Mouse (Mus musculus) midbrain, embryonic 12.5 days (tissue): ENCODE measurements around the gene Jagn1. TPM values are rescaled to one million over a fixed set of nuclear protein-coding genes. Genes with fewer than 3 reads are reported as not detected.

Experiments
- ATAC-seq: fragments of 200-750 bp; cut with Nextera tagmentation; 2 replicates; pipeline ENCODE4 v1.8.0; 2017; ENCODE audit warnings: low read depth, moderate TSS enrichment, moderate library complexity; ENCODE audit not compliant: low FRiP score
- H3K27ac ChIP-seq: fragments of 300-500 bp; sonication (generic); replicated peaks from 2 replicates; pipeline ENCODE4 v1.5.1; 2016; ENCODE audit warnings: mild to moderate bottlenecking
- H3K27me3 ChIP-seq: fragments of 300-500 bp; sonication (generic); 2 replicates; pipeline ENCODE4 v1.6.1; 2016; ENCODE audit warnings: mild to moderate bottlenecking
- H3K36me3 ChIP-seq: fragments of 300-500 bp; sonication (generic); 2 replicates; pipeline ENCODE4 v1.6.1; 2016
- H3K4me1 ChIP-seq: fragments of 300-500 bp; sonication (generic); 2 replicates; pipeline ENCODE4 v1.6.1; 2016
- H3K4me2 ChIP-seq: fragments of 300-500 bp; sonication (generic); replicated peaks from 2 replicates; pipeline ENCODE4 v1.6.1; 2016; ENCODE audit warnings: mild to moderate bottlenecking, moderate library complexity
- H3K4me3 ChIP-seq: fragments of 300-500 bp; sonication (generic); 2 replicates; pipeline ENCODE4 v1.5.1; 2016; ENCODE audit warnings: mild to moderate bottlenecking
- H3K9ac ChIP-seq: fragments of 300-500 bp; sonication (generic); replicated peaks from 2 replicates; pipeline ENCODE4 v1.6.1; 2016; ENCODE audit warnings: mild to moderate bottlenecking, moderate library complexity
- H3K9me3 ChIP-seq: fragments of 300-500 bp; sonication (generic); 2 replicates; pipeline ENCODE4 v1.6.1; 2016; ENCODE audit warnings: mild to moderate bottlenecking
- WGBS: fragments of 180-500 bp; shearing (Covaris S2); methylation state at CpG from one replicate; pipeline ENCODE4 v1.1.7; 2016; 5-methylcytosine and 5-hydroxymethylcytosine counted together
- polyA plus RNA-seq: library from polyadenylated mRNA; unstranded; fragments of >200 nt; fragmentation: Nextera tagmentation; extraction: Ambion mirVana; gene quantifications from 2 replicates; pipeline ENCODE4 v1.2.1, GENCODE M21; 2016

The Jagn1 gene
- polyA plus RNA-seq, 1 experiment from 2014 or later, result 73.4 TPM

DNA sequence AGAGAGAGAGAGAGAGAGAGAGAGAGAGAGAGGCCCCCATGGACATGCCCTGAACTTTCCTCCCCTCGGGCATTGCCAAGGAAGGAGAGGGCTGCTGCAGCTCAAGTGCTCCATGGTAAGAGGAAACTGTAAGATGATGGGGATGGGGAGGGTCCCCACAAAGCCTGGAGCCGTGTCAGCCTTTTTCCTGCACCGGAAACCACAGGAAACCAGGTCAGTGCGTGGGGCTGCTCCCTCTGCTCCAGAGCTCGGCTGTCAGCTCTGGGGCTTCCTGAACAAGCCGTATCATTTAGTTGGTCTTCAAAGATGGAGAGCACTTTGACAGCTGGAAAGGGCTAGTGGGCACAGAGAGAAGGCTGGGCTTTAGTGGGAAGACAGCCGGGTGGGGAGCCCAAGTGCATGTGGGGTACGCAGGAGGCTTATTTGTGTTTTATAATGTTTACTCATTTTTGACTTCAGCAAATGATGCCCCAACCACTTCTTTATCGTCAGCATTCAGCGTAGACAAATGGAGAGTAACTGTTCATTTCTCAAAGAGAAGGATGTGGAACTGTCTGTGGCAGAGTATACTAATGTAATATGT lies 15.7 kb downstream of the Jagn1 start, which contains the start of gene Il17re:
Il17re (plus strand) TSS at position 533 of the 583 bp plus-strand sequence.
- WGBS, result 79% methylated on average over 10 of the region's 10 CpGs
- Histone ChIP-seq H3K4me2 (no peak within 1 kb of the TSS), H3K9me3 (no peaks in the 10 kb centered on the region), H3K27me3 (peaks cover 7% of the 10 kb centered on the region; the same call in 1 of the 2 replicates), H3K4me1 (no peaks in the 10 kb centered on the region), H3K27ac (no peak within 1 kb of the TSS), H3K9ac (no peak within 1 kb of the TSS), H3K36me3 (no peaks in the 10 kb centered on the region), H3K4me3 (no peak within 1 kb of the TSS)
- no peak for ATAC-seq

DNA sequence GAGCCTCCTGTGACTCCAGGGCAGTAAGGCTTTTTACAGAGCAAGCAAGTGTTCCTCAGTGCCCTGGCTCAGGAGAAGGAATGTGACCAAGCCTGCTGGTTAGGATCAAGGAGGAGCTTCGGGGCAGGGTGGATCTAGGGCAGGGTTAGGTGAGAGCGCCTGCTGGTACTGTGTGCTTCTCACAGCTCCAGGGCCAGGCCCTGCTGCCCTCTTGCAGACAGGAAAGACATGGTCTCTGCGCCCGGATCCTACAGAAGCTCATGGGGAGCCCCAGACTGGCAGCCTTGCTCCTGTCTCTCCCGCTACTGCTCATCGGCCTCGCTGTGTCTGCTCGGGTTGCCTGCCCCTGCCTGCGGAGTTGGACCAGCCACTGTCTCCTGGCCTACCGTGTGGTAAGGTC lies 16.3 kb downstream of the Jagn1 start:
- Histone ChIP-seq H3K4me1 (no peaks in the 10 kb centered on the region), H3K27ac (no peak overlapping the region), H3K4me2 (no peak overlapping the region), H3K27me3 (peaks cover 7% of the 10 kb centered on the region; the same call in 1 of the 2 replicates), H3K36me3 (no peaks in the 10 kb centered on the region), H3K4me3 (no peak overlapping the region), H3K9ac (no peak overlapping the region), H3K9me3 (no peaks in the 10 kb centered on the region)
- ATAC-seq, result no peak
- WGBS, result 72% methylated on average over 10 of the region's 10 CpGs

DNA sequence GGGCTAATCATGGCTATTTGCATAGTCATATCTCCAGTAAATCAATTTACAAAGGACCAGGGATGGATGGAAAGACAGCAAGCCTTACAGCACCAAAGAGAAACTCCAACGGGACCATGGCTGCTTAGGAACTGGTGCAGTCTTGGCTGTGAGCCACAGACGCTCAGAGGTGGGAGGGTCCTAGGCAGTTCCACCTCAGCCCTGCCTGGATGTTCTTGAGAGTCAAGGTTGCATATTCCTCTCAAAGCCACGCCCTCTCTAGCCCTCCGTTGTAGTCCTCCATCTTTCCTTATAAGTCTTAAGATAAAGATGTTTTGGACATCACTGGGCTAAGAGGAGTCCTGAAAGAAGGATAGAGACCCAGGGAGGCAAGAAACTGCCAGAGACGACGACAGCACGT lies 21.7 kb downstream of the Jagn1 start:
- Histone ChIP-seq H3K9me3 (no peaks in the 10 kb centered on the region), H3K4me3 (no peak overlapping the region), H3K27me3 (peaks cover 18% of the 10 kb centered on the region), H3K27ac (no peak overlapping the region), H3K4me1 (0 out of 2 replicates have a peak, but pooled peaks cover 2% of the 10 kb centered on the region), H3K36me3 (no peaks in the 10 kb centered on the region), H3K9ac (no peak overlapping the region), H3K4me2 (no peak overlapping the region)
- no peak for ATAC-seq
- WGBS, result 72% methylated on average over 7 of the region's 7 CpGs

DNA sequence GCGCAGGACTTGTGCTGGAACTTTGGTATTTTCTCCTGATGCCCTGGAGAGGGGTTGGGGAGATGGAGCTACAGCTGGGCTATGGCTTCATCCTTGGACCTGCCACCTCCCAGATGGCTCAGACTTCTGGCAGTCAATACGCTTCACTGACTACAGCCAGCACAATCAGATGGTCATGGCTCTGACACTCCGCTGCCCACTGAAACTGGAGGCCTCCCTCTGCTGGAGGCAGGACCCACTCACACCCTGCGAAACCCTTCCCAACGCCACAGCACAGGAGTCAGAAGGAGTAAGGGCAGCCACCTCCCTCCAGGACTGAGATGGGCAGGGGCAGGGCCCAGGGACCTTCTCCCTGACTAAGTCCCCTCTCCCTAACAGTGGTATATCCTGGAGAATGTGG lies 23.2 kb downstream of the Jagn1 start:
- no peak overlapping the region for H3K27ac ChIP-seq
- ATAC-seq, result no peak
- peaks cover 10% of the 10 kb centered on the region for H3K4me1 ChIP-seq
- peaks cover 34% of the 10 kb centered on the region for H3K27me3 ChIP-seq
- H3K9me3 ChIP-seq, result no peaks in the 10 kb centered on the region
- H3K4me2 ChIP-seq, result no peak overlapping the region
- WGBS, result 65% methylated on average over 5 of the region's 5 CpGs
- no peak overlapping the region for H3K4me3 ChIP-seq
- H3K9ac ChIP-seq, result no peak overlapping the region
- no peaks in the 10 kb centered on the region for H3K36me3 ChIP-seq

DNA sequence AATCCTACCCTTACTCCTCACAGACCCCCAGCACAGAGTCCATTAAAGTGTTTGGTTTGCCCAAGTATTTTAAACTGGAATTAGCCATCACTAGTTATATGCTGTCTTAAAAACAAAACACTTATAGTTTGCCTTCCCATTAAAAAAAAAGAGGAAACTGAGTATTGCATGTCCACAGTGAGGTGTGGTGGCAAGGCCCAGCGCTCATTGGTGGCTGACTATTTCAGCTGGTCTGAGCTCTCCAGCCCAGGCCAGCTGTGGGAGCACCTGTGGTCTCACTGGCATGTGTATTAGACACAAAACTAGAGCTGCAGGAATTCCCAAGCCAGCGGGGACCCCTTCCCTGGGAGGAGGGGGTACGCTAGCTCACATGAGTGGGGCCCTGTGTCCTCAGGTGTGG lies 26.1 kb downstream of the Jagn1 start:
- H3K4me1 ChIP-seq, result peaks cover 10% of the 10 kb centered on the region
- 55% methylated on average over 3 of the region's 3 CpGs for WGBS
- no peak overlapping the region for H3K27ac ChIP-seq
- peaks cover 55% of the 10 kb centered on the region for H3K27me3 ChIP-seq
- H3K4me2 ChIP-seq, result no peak overlapping the region
- H3K4me3 ChIP-seq, result no peak overlapping the region
- no peak for ATAC-seq
- no peak overlapping the region for H3K9ac ChIP-seq
- H3K36me3 ChIP-seq, result no peaks in the 10 kb centered on the region
- no peaks in the 10 kb centered on the region for H3K9me3 ChIP-seq

DNA sequence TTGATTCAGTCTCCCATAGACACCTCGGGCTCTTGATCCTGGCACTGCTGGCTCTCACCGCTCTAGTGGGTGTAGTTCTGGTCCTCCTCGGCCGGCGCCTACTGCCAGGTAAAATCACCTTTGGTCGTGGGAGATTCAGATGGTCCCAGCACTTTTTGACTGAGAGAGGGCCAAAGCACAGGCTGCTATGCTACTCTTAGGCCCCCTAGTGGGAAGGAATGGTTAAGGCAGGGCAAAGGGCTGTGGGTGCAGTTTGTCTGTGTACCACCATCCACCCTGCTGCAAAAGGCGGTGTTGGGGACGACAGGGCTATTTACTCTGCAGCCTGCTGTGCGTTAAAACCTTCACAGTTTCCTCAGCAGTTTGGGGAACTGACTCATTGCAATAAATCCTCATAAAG lies 26.7 kb downstream of the Jagn1 start:
- WGBS, result 11% methylated on average over 9 of the region's 9 CpGs
- peaks cover 58% of the 10 kb centered on the region for H3K27me3 ChIP-seq
- H3K4me3 ChIP-seq, result peak overlapping the region; percentile 38
- no peak overlapping the region for H3K9ac ChIP-seq
- H3K4me1 ChIP-seq, result peaks cover 10% of the 10 kb centered on the region
- ATAC-seq, result peak; percentile 74
- no peak overlapping the region for H3K27ac ChIP-seq
- no peaks in the 10 kb centered on the region for H3K9me3 ChIP-seq
- peak overlapping the region; percentile 61 for H3K4me2 ChIP-seq
- no peaks in the 10 kb centered on the region for H3K36me3 ChIP-seq

DNA sequence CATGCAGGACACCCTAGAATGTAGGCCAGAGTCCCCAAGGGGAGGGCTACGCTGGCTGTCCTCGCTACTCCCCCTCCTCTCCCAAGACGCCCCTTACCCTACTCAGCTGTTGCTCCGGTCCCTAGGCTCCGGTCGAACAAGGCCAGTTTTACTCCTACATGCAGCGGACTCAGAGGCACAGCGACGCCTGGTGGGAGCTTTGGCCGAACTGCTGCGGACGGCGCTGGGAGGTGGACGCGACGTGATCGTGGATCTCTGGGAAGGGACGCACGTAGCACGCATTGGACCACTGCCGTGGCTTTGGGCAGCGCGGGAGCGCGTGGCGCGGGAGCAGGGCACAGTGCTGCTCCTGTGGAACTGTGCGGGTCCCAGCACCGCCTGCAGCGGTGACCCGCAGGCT lies 27.1 kb downstream of the Jagn1 start:
- Histone ChIP-seq H3K27me3 (peaks cover 62% of the 10 kb centered on the region), H3K4me1 (peaks cover 10% of the 10 kb centered on the region), H3K27ac (no peak overlapping the region), H3K36me3 (no peaks in the 10 kb centered on the region), H3K4me3 (peak overlapping the region; percentile 38), H3K9ac (peak overlapping the region; percentile 31), H3K4me2 (peak overlapping the region; percentile 61), H3K9me3 (no peaks in the 10 kb centered on the region)
- peak; percentile 75 for ATAC-seq
- WGBS, result 2% methylated on average over 31 of the region's 31 CpGs

DNA sequence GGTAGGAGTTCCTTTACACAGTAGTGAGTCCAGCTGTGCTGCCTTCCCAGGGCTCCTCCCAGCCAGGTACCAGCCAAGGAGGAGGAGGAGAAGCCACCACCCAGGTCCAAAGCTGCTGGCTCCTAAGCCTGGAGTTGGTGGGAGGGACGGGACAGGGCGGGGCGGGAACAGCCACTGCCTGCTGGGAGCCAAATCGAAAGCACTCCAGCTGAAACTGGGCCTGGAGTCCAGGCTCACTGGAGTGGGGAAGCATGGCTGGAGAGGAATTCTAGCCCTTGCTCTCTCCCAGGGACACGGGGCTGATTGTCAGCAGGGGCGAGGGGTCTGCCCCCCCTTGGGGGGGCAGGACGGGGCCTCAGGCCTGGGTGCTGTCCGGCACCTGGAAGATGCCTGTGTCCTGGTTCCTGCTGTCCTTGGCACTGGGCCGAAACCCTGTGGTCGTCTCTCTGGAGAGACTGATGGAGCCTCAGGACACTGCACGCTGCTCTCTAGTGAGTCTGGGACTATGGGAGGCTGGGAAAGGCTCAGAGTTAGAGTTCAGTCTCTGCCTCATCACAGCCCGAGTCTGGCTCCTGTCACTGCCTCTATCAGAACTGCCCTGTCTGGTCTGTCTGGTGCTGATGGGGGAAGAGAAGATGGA lies 29.0 kb downstream of the Jagn1 start, which contains the start of gene Il17rc:
Il17rc (plus strand) TSS at position 131 of the 640 bp plus-strand sequence.
- Histone ChIP-seq H3K27ac (no peak within 1 kb of the TSS), H3K4me2 (no peak within 1 kb of the TSS), H3K9me3 (no peaks in the 10 kb centered on the region), H3K9ac (0 out of 2 replicates have a peak within 1 kb of the TSS, but pooled peaks have one; percentile 20), H3K27me3 (peaks cover 61% of the 10 kb centered on the region), H3K4me3 (no peak within 1 kb of the TSS), H3K4me1 (peaks cover 10% of the 10 kb centered on the region), H3K36me3 (no peaks in the 10 kb centered on the region)
- 18% methylated on average over 12 of the region's 12 CpGs for whole genome bisulfite sequencing
- ATAC-seq, result no peak

DNA sequence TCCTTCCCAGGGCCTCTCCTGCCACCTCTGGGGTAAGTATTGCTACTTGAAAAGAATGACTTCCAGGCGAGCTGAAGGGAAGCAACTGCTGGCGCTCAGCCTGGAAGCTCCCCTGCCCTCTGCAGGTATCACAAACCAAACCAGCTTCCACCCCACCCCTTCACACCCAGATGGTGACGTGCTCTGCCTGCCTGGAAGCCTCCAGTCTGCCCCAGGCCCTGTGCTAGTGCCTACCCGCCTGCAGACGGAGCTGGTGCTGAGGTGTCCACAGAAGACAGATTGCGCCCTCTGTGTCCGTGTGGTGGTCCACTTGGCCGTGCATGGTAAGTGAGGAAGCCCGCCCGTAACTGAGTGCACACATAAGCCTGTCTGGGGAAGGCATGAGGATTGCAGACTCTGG lies 29.7 kb downstream of the Jagn1 start:
- no peaks in the 10 kb centered on the region for H3K9me3 ChIP-seq
- 59% methylated on average over 10 of the region's 10 CpGs for WGBS
- peaks cover 10% of the 10 kb centered on the region for H3K4me1 ChIP-seq
- H3K27ac ChIP-seq, result no peak overlapping the region
- peaks cover 65% of the 10 kb centered on the region for H3K27me3 ChIP-seq
- no peak overlapping the region for H3K4me3 ChIP-seq
- no peak overlapping the region for H3K4me2 ChIP-seq
- H3K36me3 ChIP-seq, result no peaks in the 10 kb centered on the region
- no peak for ATAC-seq
- 0 out of 2 replicates have a peak overlapping the region, but pooled peaks have one; percentile 20 for H3K9ac ChIP-seq

DNA sequence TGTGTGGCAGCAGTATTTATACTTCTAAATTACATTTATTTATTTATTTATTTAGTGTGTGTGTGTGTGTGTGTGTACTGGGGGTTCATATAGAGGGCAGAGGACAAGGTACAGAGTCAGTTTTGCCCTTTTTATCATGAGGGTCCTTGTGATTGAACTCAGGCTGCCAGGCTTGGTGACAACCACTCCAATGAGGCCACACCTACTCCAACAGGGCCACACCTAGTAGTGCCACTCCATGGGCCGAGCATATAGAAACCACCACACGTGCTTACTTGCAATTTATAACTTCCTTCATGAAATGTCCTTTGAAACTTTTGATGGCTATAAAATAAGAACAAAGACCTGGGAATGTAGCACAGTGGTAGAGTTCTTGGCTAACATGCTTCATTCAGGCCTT lies 30.9 kb downstream of the Jagn1 start:
- Histone ChIP-seq H3K27ac (no peak overlapping the region), H3K4me2 (no peak overlapping the region), H3K9me3 (no peaks in the 10 kb centered on the region), H3K36me3 (no peaks in the 10 kb centered on the region), H3K4me1 (peaks cover 10% of the 10 kb centered on the region), H3K9ac (no peak overlapping the region), H3K4me3 (no peak overlapping the region), H3K27me3 (peaks cover 61% of the 10 kb centered on the region)
- ATAC-seq, result no peak
- WGBS, result 89% methylated on average over 2 of the region's 2 CpGs

DNA sequence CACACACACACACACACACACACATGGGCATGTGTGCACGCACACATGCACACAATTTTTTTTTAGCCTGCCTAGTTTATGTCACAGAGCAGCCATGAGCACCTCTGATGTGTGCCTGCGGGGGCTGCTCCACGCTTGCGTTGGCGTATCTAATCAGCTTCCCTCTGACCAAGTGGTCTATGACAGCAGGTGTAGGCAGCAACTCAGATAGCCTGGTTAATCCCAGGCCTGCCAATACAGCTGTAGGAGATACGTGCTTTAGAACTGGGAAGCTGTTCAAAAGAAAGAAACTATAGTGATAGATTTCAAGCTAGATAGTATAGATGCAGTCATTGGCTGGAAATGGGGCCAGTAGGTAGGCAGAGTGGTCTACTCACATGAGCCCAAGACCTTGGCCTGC lies 31.3 kb downstream of the Jagn1 start:
- 83% methylated on average over 6 of the region's 6 CpGs for WGBS
- Histone ChIP-seq H3K9me3 (no peaks in the 10 kb centered on the region), H3K36me3 (no peaks in the 10 kb centered on the region), H3K4me2 (no peak overlapping the region), H3K9ac (no peak overlapping the region), H3K27me3 (peaks cover 60% of the 10 kb centered on the region), H3K4me3 (no peak overlapping the region), H3K4me1 (peaks cover 10% of the 10 kb centered on the region), H3K27ac (no peak overlapping the region)
- no peak for ATAC-seq

DNA sequence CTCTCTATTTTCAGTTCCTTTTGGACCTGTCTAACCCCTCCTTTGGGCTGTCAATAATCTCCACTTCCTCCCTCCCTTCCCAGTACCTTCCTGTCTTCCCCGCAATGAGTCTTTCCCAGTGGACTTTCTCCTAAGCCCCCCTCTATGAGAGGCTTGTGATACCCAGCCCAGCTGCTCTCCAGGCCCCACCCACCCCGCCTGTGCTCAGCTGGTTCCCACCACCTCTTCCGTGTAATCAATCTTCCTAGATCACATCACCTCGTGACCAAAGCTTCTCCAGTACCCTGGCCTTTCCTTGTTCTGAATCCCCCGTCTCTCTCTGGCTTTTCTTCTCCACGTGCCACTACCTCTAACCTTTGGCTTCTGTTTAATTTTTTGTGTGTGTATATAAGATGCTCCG lies 35.0 kb downstream of the Jagn1 start:
- WGBS, result 57% methylated on average over 7 of the region's 7 CpGs
- ATAC-seq, result peak; percentile 42; the same call in 1 of the 2 replicates
- Histone ChIP-seq H3K9ac (no peak overlapping the region), H3K4me2 (no peak overlapping the region), H3K27ac (no peak overlapping the region), H3K4me3 (no peak overlapping the region), H3K36me3 (no peaks in the 10 kb centered on the region), H3K9me3 (no peaks in the 10 kb centered on the region), H3K27me3 (peaks cover 55% of the 10 kb centered on the region), H3K4me1 (peaks cover 9% of the 10 kb centered on the region)
